Mouse (Mus musculus) monocyte, adult 2 months (primary cell): Measurements from ENCODE around the gene Nyx.
"Not testable (repeated sequence)": the region's sequence is repeated elsewhere in the genome, so short reads cannot be mapped to it uniquely, and the experiment has no call there.

Experiments
- DNase-seq, 2 experiments: peaks; one replicate each; pipeline ENCODE4 v3.0.0; 2022; ENCODE audit warnings: low spot score in 2 of 2, low read depth in 1 of 2

Gene Nyx

DNA sequence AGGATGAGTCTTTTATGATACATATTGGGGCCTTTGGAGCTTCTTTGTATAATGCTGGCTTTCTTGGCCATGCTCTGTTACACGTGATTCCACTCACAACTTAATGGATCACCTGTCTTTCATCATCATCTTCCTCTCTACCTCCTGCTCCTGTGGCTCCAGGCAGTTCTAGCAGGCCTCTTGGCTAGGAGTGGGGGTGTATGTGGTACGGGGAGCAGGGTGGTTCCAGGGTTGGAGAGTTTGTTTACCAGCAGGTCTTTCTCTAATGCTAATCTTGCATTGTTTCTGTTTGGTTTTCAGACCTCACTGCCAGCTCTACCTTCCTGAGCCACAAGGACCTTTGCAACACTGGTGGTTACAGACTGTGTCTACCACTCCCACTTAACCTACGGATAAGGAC, at the start of gene Nyx:
Gene Nyx (plus strand): TSS at position 301 of the 400 bp plus-strand sequence.
- DNase-seq = no peak

- DNase-seq = no peak
Measured at GRCm38 (mm10) chrX:13422047-13422446, 43.9 kb upstream of the Nyx start.

DNA sequence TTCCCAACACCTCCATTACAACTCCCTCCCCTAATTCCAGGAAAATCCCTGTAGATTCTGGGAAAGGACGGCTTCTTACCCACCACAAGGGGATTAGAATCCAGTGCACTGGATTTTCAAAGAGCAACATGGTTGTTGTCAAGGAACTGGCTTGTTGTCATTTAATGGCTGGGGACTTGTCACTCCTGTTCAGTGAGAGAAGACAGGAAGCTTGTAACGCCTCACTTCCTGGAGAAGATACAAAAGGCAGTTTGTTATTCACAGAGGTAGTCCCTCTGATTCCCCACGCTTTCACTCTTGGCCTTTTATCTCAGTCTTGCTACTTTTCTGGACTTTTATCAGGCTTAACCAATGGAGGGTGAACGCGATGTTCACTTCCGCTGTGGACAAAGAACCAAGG, 34.5 kb upstream of the Nyx start:
- no peak for DNase-seq

- not testable (repeated sequence) for DNase-seq
Measured at GRCm38 (mm10) chrX:13436042-13436441, 29.9 kb upstream of the Nyx start.

DNA sequence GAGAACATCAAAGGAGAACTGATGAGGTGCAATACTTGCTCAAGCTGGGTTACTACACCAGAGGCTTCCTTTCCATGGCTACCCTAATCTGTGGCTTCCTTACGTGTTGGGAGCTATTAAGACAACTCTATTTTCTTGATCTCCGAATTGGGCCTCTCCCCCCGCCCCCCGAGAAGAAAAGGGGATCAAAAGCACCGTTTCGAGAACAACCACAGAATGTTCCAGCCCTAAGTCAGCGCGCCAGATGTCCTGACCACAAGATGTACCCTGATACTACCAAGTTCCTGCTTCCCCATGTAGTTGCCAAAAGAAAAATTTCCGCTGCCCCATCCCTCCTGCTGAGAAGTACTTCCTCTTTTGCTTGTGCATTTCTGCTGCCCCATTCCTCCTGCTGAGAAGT, 9.4 kb upstream of the Nyx start:
- not testable (repeated sequence) for DNase-seq

- no peak for DNase-seq
Measured at GRCm38 (mm10) chrX:13458766-13459165, 7.1 kb upstream of the Nyx start.

GRCm38 (mm10) chrX:13461266-13462261, 4.3 kb upstream of the Nyx start:
- DNase-seq = peak; percentile 85 to 89

- DNase-seq = no peak
Measured at GRCm38 (mm10) chrX:13462982-13463517, 2.9 kb upstream of the Nyx start.

DNA sequence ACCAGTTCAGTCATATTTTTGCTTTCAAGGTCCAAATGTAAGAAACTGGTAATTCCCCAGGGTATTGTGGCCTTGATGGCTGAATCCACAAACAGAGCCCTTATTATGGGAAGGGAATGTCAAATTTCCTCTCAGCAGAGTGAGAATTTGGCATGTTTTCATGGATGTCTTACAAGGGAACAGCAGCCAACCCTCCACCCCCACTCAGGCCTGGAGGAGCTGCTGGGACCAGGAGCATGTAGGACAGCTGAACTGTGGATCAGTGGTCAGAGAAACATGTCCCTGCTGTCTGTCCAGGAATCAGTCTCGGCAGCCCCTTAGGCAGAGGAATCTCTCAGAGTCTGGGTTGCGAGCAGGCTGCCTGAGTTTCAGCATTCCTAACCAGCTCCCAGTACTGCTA, 771 bp downstream of the Nyx start:
- no peak for DNase-seq

GRCm38 (mm10) chrX:13467121-13467571, 1.2 kb downstream of the Nyx start:
- DNase-seq = no peak

- DNase-seq = no peak
Measured at GRCm38 (mm10) chrX:13469160-13470116, 3.5 kb downstream of the Nyx start.

DNA sequence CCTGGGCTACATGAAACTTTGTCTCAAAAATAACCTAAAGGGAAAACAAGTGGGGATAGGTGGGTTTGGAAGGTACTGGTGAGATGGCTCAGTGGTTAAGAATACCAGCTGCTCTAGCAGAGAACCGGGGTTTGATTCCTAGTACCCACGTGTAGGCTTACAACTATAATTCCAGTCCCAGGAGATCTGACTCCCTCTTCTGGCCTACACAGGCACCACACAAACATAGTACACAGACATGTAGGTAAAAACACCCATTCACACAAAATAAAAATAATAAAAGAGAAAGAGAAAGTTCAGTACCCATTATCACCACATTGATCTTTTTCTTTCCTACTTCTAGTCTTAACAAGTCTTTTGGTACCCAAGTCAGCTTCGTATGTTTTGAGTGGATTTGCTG, 6.0 kb downstream of the Nyx start:
- no peak for DNase-seq

DNA sequence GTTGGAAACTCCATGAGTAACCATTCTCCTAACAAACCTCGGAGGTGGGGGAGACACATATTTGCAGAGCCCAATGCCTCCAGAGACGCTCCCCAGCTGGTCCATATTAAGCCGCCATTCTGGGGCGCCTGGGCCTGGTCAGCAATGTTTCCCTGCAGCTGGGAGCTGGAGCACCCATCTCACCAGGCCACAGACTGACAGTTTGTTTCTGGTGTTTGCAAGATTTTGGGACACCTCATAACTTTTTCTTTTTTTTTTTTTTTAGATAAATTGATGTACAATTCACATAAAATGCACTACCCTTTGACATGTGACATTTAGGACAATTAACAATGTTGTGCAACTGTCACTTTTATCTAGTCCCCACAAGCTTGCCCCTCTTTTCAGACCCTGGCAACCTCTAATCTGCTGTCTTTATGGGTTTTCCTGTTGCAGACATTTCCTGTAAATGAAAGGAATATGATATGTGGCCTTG, 6.9 kb downstream of the Nyx start:
- DNase-seq = no peak

- no peak for DNase-seq
Measured at GRCm38 (mm10) chrX:13475382-13475781, 9.5 kb downstream of the Nyx start.

DNA sequence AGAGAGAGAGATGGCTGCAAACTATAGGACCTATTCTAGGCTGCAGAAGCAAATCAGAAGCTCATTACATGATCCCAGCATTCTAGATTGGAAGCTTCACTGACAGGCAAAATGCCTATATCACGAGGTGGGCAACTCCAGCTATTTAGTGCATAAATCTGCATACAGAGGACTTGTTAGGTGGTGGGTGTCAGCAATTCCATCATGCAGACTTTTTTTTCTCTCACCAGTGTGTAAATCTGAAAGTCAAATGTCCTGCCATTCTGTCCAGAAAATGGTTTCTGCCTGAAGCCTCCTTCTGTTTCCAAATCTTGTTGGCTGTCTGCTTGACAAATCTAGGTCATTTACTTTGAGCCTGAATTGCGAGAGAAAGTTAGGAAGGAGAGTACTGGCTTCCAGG, 11.7 kb downstream of the Nyx start:
- DNase-seq = no peak

DNA sequence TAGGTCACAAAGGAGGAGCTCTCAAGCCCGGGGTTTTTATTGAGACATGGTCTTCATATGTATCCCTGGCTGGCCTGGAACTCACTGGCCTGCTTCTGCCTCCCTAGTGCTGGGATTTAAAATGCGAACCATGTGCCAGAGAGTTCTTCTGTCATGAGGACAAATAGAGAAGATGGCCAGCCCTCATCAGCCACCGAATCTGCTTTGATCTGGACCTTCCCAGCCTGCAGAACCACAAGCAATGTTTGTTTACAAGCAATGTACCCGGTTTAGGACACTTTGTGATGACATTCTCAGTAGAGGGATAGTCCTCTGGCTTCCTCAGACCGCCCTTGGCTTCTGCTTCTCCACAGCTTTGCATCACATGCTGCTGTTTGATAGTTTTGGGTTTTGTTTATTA, 12.4 kb downstream of the Nyx start:
- no peak for DNase-seq

DNA sequence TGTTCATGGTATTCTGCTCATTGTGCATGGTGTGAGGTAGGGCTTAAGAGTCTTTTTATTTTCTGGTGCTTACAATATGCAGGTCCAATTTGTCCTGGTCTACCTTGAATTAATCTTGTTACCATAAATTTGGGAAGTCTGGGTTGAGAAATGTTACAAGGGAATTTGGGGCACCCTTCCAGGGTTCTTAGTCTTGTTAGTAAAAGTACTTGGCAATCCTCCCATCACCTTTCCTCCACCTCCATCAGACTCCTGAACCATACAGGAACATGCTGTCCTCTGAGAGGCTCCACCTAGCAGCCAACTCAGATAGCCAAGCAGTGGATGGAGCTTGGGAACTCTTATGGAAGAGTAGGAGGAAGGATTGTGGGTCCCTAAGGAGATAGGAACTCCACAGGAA, 13.7 kb downstream of the Nyx start:
- DNase-seq = no peak

- DNase-seq = no peak
Measured at GRCm38 (mm10) chrX:13482576-13482975, 16.7 kb downstream of the Nyx start.

DNA sequence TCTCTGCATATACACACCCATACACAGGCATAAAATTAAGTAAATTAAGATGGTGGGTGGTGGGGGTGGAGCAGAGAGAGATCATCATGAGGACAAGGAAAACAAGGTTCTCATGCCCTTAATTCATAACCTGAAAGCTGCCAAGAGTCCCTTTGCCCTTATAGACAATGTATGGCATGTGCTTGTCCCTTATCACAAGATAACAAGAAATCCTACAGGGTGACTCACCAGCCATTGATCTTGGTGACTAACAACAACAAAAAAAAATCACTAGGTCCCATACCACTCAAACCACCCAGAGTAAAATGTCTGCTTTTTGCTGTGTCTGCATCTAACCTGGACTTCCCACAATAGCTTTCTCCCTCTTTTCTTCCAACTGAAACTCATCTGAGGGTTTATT, 18.5 kb downstream of the Nyx start:
- no peak for DNase-seq

DNA sequence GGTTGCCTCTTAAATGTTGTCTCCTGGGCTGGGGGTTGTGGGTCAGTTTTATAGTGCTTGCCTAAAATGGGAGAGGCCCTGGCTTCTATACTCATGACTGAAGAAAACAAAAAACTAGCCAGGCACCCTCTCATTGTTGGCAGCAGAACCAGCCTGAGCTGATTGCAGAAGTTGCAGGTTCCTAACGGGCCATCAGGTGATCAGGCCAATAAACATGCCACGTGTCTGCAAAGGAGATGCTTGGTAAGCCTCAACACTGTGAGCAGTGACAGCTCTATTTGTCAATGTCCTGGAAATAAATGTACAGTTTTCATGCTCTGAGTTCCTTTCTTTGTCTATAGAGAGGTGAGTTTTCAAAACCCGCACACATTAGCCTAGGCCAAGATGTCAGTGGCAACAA, 23.1 kb downstream of the Nyx start:
- DNase-seq = no peak

DNA sequence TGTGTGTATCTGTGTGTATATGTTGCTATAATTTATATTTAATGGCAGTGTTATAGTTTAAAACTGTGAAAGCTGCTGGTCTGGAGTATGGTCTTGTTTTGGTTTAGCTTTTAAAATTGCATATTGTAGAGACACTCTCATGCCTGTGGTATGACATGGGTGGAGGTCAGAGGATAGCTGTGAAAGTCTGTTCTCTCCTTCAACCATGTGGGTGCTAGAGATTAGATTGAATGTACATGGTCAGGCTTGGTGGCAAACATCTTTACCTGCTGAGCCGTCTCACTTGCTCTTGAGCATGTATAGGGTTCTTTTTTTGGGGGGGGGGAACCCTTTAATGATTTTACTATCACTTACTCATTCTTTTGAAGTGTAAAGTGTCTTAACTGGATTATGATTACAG, 23.9 kb downstream of the Nyx start:
- DNase-seq = no peak
